Comparison of ENCODE assay signal across 12 mouse cellular contexts in genomic region chr11:86878327-86879065, GRCm38 (mm10).
DNase-seq lines count a peak whose midpoint lies in the region; TF ChIP-seq lines count a peak whose summit lies in the region.
"Had no signal": no experiment of that assay in that cellular context is flagged by ENCODE, and none has a peak within 500 bp of the region (broad histone marks: within the 10 kb centered on the region; RNA-seq: fewer than 3 reads in every experiment).

No protein-coding gene starts in this region.

- H3K36me3 ChIP-seq in ES-Bruce4 (ENCODE audit: control insufficient read depth, insufficient read depth, low read length, poor library complexity, severe bottlenecking), result no peaks in the 10 kb centered on the region
- H3K36me3 ChIP-seq: hindbrain, embryonic 12.5 days; midbrain, embryonic 10.5 days had no signal

- H3K4me1 ChIP-seq in cerebellum, adult 2 months (ENCODE audit: control insufficient read depth, insufficient read depth, low read length), result no peaks in the 10 kb centered on the region
- peaks cover 1% of the 10 kb centered on the region for H3K4me1 ChIP-seq in ES-Bruce4 (ENCODE audit: control insufficient read depth, insufficient read depth, low read length)
- H3K4me1 ChIP-seq in bone marrow, adult 2 months (ENCODE audit: control insufficient read depth, insufficient read depth, low read length), result no peaks in the 10 kb centered on the region

- no peak overlapping the region for H3K27ac ChIP-seq in cerebellum, adult 2 months (ENCODE audit: insufficient read depth, low read length)
- H3K27ac ChIP-seq in layer of hippocampus, adult 2 months, result no peak overlapping the region
- no peak overlapping the region for H3K27ac ChIP-seq in ES-Bruce4 (ENCODE audit: insufficient read depth, low read length)
- no peak overlapping the region for H3K27ac ChIP-seq in bone marrow, adult 2 months (ENCODE audit: control insufficient read depth, insufficient read depth, low read depth, low read length, poor library complexity)
- H3K27ac ChIP-seq: hindbrain, embryonic 12.5 days; midbrain, embryonic 10.5 days had no signal

- TF ChIP-seq POLR2A in cerebellum, adult 2 months (IDR thresholded peaks at IDR 0.05; ENCODE audit: borderline replicate concordance, insufficient read depth, low read length), result no peak
- no peak for TF ChIP-seq POLR2A in ES-Bruce4 (IDR thresholded peaks at IDR 0.05; ENCODE audit: insufficient read depth, low read length)
- TF ChIP-seq POLR2A in bone marrow, adult 2 months (IDR thresholded peaks at IDR 0.05; ENCODE audit: borderline replicate concordance, control insufficient read depth, low read depth, low read length), result no peak

- no peak for TF ChIP-seq EP300 in ES-Bruce4 (IDR thresholded peaks at IDR 0.05; ENCODE audit: insufficient read depth, low read depth, low read length)

- no peak for DNase-seq in cerebellum, adult 2 months
- no peak for DNase-seq in cerebellum, adult 18-20 months
- DNase-seq in layer of hippocampus, adult 2 months (ENCODE audit: low spot score in 2 of 2), result no peak
- DNase-seq in layer of hippocampus, adult 8-10 months (ENCODE audit: low spot score in 2 of 2), result no peak
- DNase-seq in spleen, postnatal 14 days (ENCODE audit: low spot score in 2 of 2), result no peak
- DNase-seq in thymus, postnatal 10 days (ENCODE audit: low spot score in 2 of 2), result no peak
- DNase-seq: B cell, adult 2 months; cerebellum, adult 9-11 months had no signal

- no peaks in the 10 kb centered on the region; the same call in 1 of the 2 replicates for H3K27me3 ChIP-seq in cerebellum, adult 2 months (ENCODE audit: control insufficient read depth, insufficient read depth, low read length)
- H3K27me3 ChIP-seq in ES-Bruce4 (ENCODE audit: control insufficient read depth, insufficient read depth, low read length, poor library complexity, severe bottlenecking), result no peaks in the 10 kb centered on the region
- H3K27me3 ChIP-seq: hindbrain, embryonic 12.5 days had no signal

- TF ChIP-seq CTCF in cerebellum, adult 2 months (IDR thresholded peaks at IDR 0.05; ENCODE audit: borderline replicate concordance, insufficient read depth, low read depth, low read length), result peak; percentile 20; the same call in 1 of the 2 replicates
- TF ChIP-seq CTCF in layer of hippocampus, adult 2 months (conservative IDR thresholded peaks at IDR 0.05), result peak; percentile 57
- peak; percentile 63 for TF ChIP-seq CTCF in ES-Bruce4 (IDR thresholded peaks at IDR 0.05; ENCODE audit: low read depth, low read length)
- TF ChIP-seq CTCF in bone marrow, adult 2 months (IDR thresholded peaks at IDR 0.05; ENCODE audit: control insufficient read depth, insufficient read depth, low read length), result peak; percentile 36; the same call in 1 of the 2 replicates

- WGBS in cerebellum, adult 2 months, result 79% methylated on average over 11 of the region's 11 CpGs
- WGBS in bone marrow, adult 2 months, result 84% methylated on average over 11 of the region's 11 CpGs

- H3K4me3 ChIP-seq in cerebellum, adult 2 months (replicated peaks; ENCODE audit: insufficient read depth, low read depth, low read length), result no peak overlapping the region
- H3K4me3 ChIP-seq in layer of hippocampus, adult 2 months, result no peak overlapping the region
- H3K4me3 ChIP-seq in ES-Bruce4 (ENCODE audit: low read depth, low read length), result no peak overlapping the region
- no peak overlapping the region for H3K4me3 ChIP-seq in bone marrow, adult 2 months (replicated peaks; ENCODE audit: control insufficient read depth, low read depth, low read length)
- H3K4me3 ChIP-seq: hindbrain, embryonic 12.5 days; midbrain, embryonic 10.5 days had no signal

- H3K9ac ChIP-seq in ES-Bruce4 (ENCODE audit: low read depth, poor library complexity, severe bottlenecking), result no peak overlapping the region
- H3K9ac ChIP-seq: hindbrain, embryonic 12.5 days had no signal

- no peaks in the 10 kb centered on the region; the same call in 1 of the 2 replicates for H3K9me3 ChIP-seq in ES-Bruce4 (replicated peaks; ENCODE audit: control insufficient read depth, insufficient read depth, low read length, poor library complexity, severe bottlenecking)
- H3K9me3 ChIP-seq: hindbrain, embryonic 12.5 days; midbrain, embryonic 10.5 days had no signal
